Mouse (Mus musculus): ENCODE measurements around the gene B4galt7.
A peak's percentile ranks its signal among the peaks of the same experiment; 100 is the strongest.
"Not testable (repeated sequence)": the region's sequence is repeated elsewhere in the genome, so short reads cannot be mapped to it uniquely, and the experiment has no call there.

B4galt7 gene

GRCm38 (mm10) chr13:55599566-55600540 lies at the start of gene B4galt7:
TSS of gene B4galt7 (plus strand) at chr13:55599896.
- ATAC-seq (ENCODE audit: insufficient number of reproducible peaks, low FRiP score, low TSS enrichment): peak; percentile 74

GRCm38 (mm10) chr13:55555921-55556320 lies 43.8 kb upstream of the B4galt7 start:
- ATAC-seq (ENCODE audit: insufficient number of reproducible peaks, low FRiP score, low TSS enrichment): no peak

GRCm38 (mm10) chr13:55557499-55557898 lies 42.2 kb upstream of the B4galt7 start:
- no peak for ATAC-seq (ENCODE audit: insufficient number of reproducible peaks, low FRiP score, low TSS enrichment)

DNA sequence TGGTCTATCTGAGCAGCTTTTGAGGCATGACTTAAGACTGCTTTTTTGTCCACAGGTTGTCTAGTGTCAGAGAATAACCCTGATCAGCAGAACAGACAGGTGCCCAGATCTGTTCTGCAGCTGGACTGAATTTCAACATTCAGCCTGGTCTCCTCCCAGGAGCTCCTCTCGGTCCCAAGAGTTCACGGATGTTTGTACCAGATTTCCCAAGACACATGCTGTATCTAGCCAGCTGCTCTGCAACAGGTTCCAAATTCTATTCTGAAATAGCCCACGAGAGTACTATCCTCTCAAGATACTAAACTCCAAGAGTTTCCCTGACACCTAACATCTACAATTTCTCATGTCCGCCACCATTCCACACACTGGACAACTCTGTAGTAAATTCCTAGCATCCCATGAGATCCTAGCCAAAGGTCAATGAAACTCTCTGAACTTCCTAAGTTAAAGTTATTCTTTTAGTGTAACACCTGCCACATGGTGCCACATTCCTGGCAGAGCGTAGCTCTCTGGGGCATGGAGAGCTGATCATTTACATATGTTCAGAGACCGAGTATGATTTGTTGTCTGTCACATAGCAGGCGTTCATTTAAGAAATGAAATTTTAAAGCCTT lies 36.3 kb upstream of the B4galt7 start:
- ATAC-seq (ENCODE audit: insufficient number of reproducible peaks, low FRiP score, low TSS enrichment): no peak

DNA sequence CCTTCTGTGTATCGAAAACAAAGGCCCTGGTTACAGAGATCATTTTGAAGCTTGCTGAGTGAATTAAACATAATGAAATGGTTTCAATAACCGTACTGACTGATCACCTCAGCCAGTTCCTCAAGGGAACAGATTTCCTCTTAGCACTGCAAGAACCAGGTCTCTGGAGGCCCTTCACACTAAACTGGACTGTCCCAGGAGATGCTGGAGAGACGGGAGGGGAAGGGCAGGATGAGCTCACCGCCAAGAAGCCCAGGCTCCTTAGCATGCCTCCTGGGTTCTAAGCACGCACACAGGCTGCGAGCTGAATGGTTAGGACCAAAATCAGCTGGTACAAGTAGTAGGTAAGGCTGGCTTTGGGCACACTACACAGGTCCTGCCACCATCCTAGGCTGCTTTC lies 32.7 kb upstream of the B4galt7 start:
- ATAC-seq (ENCODE audit: insufficient number of reproducible peaks, low FRiP score, low TSS enrichment): no peak

DNA sequence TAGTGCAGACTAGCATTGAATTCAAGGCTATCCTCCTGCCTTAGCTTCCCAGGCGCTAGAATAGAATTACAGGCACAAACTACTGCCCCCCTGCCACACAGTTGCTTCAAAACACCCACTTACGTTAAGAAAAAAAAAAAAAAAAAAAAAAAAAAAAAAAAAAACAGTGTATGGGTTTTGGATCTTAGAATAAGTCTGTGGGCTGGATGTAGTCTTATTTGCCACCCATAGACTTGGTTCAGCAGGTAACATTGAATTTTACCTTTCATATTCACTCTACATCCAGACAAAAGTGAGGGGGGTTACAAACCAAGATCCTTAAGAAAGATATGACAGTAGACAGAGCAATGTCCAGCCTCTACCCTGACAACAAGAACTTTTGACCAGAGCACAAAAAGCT lies 31.7 kb upstream of the B4galt7 start:
- no peak for ATAC-seq (ENCODE audit: insufficient number of reproducible peaks, low FRiP score, low TSS enrichment)

- ATAC-seq (ENCODE audit: insufficient number of reproducible peaks, low FRiP score, low TSS enrichment): not testable (repeated sequence)
These were observed 31.2 kb upstream of the B4galt7 start for GRCm38 (mm10) chr13:55568524-55568923.

GRCm38 (mm10) chr13:55569726-55570285 lies 29.9 kb upstream of the B4galt7 start:
- 0 out of 2 replicates have a peak, but pooled peaks have one; percentile 14 for ATAC-seq (ENCODE audit: insufficient number of reproducible peaks, low FRiP score, low TSS enrichment)

DNA sequence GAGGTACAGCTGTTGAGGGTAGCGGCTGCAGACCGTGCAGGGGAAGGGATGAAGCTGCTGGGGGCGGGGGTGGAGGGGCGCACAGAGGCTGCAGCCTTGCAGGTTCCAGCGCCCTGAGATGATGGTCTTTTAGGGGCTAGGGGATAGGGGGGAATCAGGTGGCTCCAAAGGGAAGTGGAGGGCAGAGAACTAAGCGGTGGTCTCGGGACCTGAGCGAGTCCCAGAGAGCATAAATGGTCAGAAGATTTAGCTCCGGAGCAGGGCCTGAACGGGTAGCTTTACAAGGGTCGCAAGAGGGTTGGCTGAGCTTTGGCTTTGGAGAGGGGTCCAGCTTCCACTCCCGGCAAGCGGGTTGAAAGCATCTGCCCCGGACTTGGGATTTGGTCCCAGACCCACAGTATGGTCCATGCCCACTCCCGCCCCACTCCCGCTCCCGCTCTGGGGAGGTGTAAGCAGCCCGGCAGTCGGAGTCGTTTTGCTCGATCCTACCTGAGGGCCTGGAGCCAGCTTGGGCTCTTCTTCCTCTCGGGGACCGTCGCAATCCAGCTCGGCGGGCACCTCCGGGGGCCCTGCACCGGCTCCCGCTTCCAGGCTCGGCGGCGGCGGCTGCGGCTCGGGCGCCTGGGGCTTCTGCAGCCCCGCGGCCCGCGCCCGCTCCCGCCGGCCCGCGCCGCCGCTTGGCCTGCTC lies 29.3 kb upstream of the B4galt7 start:
- ATAC-seq (ENCODE audit: insufficient number of reproducible peaks, low FRiP score, low TSS enrichment): peak; percentile 28; the same call in 1 of the 2 replicates

GRCm38 (mm10) chr13:55571027-55571751 lies 28.5 kb upstream of the B4galt7 start, which contains the start of gene Fam193b:
TSS of gene Fam193b (minus strand) at chr13:55571120.
- ATAC-seq (ENCODE audit: insufficient number of reproducible peaks, low FRiP score, low TSS enrichment): peak; percentile 94

DNA sequence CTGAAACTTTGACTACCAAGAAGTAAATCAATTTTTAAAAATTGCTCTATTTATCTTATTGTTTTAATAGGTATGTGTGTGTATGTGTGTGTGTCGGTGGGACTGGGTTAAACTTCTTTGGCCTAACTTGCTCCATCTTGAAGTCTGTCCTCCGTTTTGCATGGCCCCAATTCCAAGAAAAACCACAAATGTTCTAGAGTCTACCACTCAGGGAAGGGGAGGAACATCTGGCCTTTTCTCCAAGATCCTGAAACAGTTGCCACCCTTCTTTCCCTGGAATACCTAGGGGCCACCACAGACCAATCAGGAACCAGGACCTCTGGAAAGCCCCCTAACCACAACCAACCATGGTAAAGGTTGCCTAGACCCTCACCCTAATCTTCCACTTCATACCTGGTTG lies 27.7 kb upstream of the B4galt7 start:
- no peak for ATAC-seq (ENCODE audit: insufficient number of reproducible peaks, low FRiP score, low TSS enrichment)

GRCm38 (mm10) chr13:55573432-55573831 lies 26.3 kb upstream of the B4galt7 start, which contains the start of gene Tmed9:
TSS of gene Tmed9 (plus strand) at chr13:55573732.
- ATAC-seq (ENCODE audit: insufficient number of reproducible peaks, low FRiP score, low TSS enrichment): no peak

DNA sequence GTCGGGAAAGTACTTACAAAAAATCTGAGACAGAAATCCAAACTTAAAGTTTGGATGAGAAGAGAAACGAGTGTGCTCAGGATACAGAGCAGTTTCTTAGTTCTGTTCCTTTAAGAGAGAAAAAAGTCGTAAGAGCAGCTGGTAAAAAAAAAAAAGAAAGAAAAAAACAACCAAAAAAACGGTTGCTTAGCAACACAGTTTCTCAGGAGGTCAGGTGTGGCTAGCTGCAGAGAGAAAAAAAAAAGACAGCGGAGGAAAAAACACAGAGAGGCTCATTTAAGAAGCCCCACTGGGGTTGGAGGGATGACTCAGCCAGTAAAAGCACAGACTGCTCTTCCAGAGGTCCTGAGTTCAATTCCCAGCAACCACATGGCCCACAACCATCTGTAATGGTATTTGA lies 25.4 kb upstream of the B4galt7 start:
- no peak for ATAC-seq (ENCODE audit: insufficient number of reproducible peaks, low FRiP score, low TSS enrichment)

DNA sequence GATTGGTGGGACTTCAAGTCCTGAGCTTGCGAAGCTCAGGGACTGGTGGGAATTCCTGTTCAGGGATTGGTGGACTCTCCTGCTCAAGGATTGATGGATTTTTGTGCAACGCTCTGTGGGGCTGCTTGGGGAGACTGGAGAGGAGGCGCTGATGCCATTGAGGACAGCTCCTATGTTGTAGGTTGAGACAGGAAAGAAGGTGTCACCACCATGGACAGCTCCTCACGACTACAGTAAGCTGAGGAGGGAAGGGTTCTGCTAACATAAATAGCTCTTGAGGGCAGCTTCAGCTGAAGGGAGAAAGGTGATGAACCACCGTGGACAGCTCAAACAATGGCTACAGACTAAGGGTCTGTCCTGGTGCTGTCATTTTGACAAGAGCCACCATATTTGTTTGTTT lies 23.8 kb upstream of the B4galt7 start:
- ATAC-seq (ENCODE audit: insufficient number of reproducible peaks, low FRiP score, low TSS enrichment): no peak

- ATAC-seq (ENCODE audit: insufficient number of reproducible peaks, low FRiP score, low TSS enrichment): not testable (repeated sequence)
These were observed 22.8 kb upstream of the B4galt7 start for GRCm38 (mm10) chr13:55576872-55577271.

DNA sequence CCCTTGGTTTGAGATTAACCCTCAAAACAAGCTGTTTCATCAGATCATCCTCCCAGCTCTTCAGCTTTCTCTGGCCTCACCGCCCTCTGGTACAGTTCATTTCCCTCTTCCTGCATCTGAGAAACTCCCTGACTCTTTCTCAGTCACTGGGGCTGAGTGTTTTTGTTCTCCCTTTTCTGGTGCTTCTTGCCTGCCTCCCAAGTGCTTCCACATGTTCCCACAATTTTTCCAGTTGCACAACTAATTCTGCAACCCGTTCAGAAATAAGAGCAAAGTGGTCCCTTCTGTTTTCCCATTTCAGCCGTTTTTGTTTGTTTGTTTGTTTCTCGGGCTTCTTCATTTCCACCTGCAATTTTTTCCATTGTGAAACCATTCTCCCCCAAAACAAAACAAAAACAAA lies 21.6 kb upstream of the B4galt7 start:
- ATAC-seq (ENCODE audit: insufficient number of reproducible peaks, low FRiP score, low TSS enrichment): no peak

- ATAC-seq (ENCODE audit: insufficient number of reproducible peaks, low FRiP score, low TSS enrichment): no peak
These were observed 7.7 kb upstream of the B4galt7 start for GRCm38 (mm10) chr13:55591961-55592490.

DNA sequence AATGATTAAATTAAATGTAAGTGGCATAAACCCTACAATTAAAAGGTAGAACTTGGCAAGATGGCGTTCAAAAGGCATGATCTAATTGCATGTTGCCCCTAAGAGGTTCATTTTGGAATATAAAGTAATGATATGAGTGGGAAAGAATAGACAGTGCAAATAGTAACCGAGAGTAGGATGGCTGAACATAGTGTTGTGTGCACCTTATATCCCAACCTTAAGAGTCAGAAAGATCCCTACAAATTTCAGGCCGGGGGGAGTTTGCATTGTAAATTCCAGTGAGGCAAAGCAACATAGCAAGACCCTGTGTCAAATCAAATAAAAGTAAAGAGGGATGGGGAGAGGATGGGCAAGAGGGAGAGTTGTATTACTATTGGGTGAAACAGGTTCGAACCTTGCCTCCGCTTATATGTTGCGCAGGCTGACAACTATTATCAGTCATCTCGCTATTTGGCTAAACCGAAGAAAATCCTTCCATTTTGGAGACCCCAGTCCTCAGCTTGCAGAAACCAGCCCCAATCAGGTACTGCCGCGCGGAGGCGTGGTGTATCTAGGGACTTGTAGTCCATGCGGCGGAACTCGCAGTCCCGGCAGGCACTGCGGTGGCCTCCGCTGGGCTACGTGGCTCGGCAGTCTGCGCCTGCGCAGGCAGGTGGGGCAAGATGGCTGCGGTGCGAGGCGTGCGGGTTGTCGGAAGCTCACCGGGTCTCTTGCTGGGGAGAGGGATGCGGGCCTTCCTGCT lies 7.0 kb upstream of the B4galt7 start:
- ATAC-seq (ENCODE audit: insufficient number of reproducible peaks, low FRiP score, low TSS enrichment): peak; percentile 97

DNA sequence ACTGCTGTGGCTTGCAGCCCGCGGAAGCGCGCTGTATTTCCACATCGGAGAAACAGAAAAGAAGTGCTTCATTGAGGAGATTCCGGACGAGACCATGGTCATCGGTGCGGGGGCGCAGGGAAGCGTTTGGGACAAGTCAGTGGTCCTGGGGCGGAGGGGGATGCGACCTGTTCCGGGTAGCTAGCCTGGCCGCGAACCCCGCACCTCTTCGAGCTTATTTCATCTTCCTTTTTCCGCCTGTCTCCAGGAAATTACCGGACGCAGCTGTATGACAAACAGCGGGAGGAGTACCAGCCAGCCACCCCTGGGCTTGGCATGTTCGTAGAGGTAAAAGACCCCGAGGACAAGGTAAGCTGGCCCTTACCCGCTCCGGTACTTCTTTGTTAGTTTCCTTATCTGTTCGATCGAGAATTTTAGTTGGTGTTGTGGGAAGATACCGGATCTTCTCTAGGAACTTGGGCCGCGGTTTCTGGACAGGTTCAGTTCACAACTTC lies 6.4 kb upstream of the B4galt7 start:
- ATAC-seq (ENCODE audit: insufficient number of reproducible peaks, low FRiP score, low TSS enrichment): peak; percentile 11; the same call in 1 of the 2 replicates

Data from cerebellum, adult (tissue).